Mouse (Mus musculus) CH12.LX (cell line): Measurements from ENCODE around the gene Gm7138. TPM values are rescaled to one million over a fixed set of nuclear protein-coding genes. Genes with fewer than 3 reads are reported as not detected.
"Not testable (repeated sequence)": the region's sequence is repeated elsewhere in the genome, so short reads cannot be mapped to it uniquely, and the experiment has no call there.

Experiments used
- DNase-seq: peaks from one replicate; pipeline ENCODE4 v3.0.0-alpha.2; 2013; ENCODE audit errors: extremely low read depth
- H3K27ac ChIP-seq: 2 replicates; pipeline ENCODE4 v1.5.1; 2012; ENCODE audit warnings: low read depth, mild to moderate bottlenecking, control low read depth, moderate library complexity; ENCODE audit not compliant: insufficient read depth
- H3K27me3 ChIP-seq: replicated peaks from 2 replicates; pipeline ENCODE3; 2012; ENCODE audit warnings: inconsistent platforms
- H3K36me3 ChIP-seq, 2 experiments: replicated peaks in 1 of 2; 2 replicates each; pipeline versions ENCODE3 to v1.6.1; 2012; ENCODE audit warnings: inconsistent platforms in 1 of 2, low read length in 1 of 2, mild to moderate bottlenecking in 1 of 2, mixed read lengths in 1 of 2, moderate library complexity in 1 of 2; ENCODE audit not compliant: control insufficient read depth in 1 of 2, insufficient read depth in 1 of 2
- H3K4me1 ChIP-seq, 2 experiments: 2 replicates each; pipeline ENCODE4 v1.6.1; 2012; ENCODE audit warnings: inconsistent platforms in 1 of 2, moderate library complexity in 1 of 2; ENCODE audit not compliant: insufficient read depth in 2 of 2, control insufficient read depth in 1 of 2
- H3K4me2 ChIP-seq: 2 replicates; pipeline ENCODE4 v1.6.1; 2012; ENCODE audit warnings: low read depth, mild to moderate bottlenecking, control low read depth; ENCODE audit not compliant: poor library complexity, insufficient read depth, severe bottlenecking
- H3K4me3 ChIP-seq, 3 experiments: fragments of 150-350 bp in 1 of 3; sonication (generic) in 1 of 3; replicated peaks in 1 of 3; 2 replicates each; pipeline versions ENCODE3 to v1.5.1; 2011 to 2012; ENCODE audit warnings: low read depth in 2 of 3, low read length in 2 of 3, mild to moderate bottlenecking in 2 of 3, moderate library complexity in 2 of 3, control low read depth in 1 of 3, improper control_type of control experiment in 1 of 3, inconsistent platforms in 1 of 3, mixed read lengths in 1 of 3; ENCODE audit not compliant: poor library complexity in 1 of 3
- H3K79me2 ChIP-seq: replicated peaks from 2 replicates; pipeline ENCODE4 v1.6.1; 2012; ENCODE audit warnings: mild to moderate bottlenecking, moderate library complexity; ENCODE audit not compliant: control insufficient read depth, poor library complexity, insufficient read depth, severe bottlenecking; ENCODE audit errors: extremely low read depth
- H3K9ac ChIP-seq: 2 replicates; pipeline ENCODE4 v1.6.1; 2012; ENCODE audit warnings: low read depth, mild to moderate bottlenecking, control low read depth, moderate library complexity; ENCODE audit not compliant: insufficient read depth
- H3K9me3 ChIP-seq: replicated peaks from 2 replicates; pipeline ENCODE3; 2012; ENCODE audit warnings: low read length, inconsistent platforms, mixed read lengths
- CHD1 ChIP-seq: IDR thresholded peaks from 2 replicates; pipeline ENCODE4 v1.6.1; 2012; ENCODE audit warnings: low read depth, low read length, improper control_type of control experiment, inconsistent platforms
- CTCF ChIP-seq, 2 experiments: IDR thresholded peaks in 1 of 2; conservative IDR thresholded peaks in 1 of 2; 2 replicates each; pipeline ENCODE4 v1.5.1; 2011 to 2012; ENCODE audit warnings: low read depth in 2 of 2, low read length in 2 of 2, improper control_type of control experiment in 1 of 2, inconsistent platforms in 1 of 2, mild to moderate bottlenecking in 1 of 2, moderate library complexity in 1 of 2
- ETS1 ChIP-seq: conservative IDR thresholded peaks from 2 replicates; pipeline ENCODE4 v1.6.1; 2012; ENCODE audit warnings: low read depth, mild to moderate bottlenecking, inconsistent platforms, low read length, improper control_type of control experiment, moderate library complexity
- IRF4 ChIP-seq: IDR thresholded peaks from 2 replicates; pipeline ENCODE4 v1.6.1; 2014; ENCODE audit warnings: low read depth, mild to moderate bottlenecking, inconsistent platforms, low read length, improper control_type of control experiment
- JUN ChIP-seq: IDR thresholded peaks from 2 replicates; pipeline ENCODE4 v1.6.1; 2011; ENCODE audit warnings: low read depth, mild to moderate bottlenecking, low read length, improper control_type of control experiment, moderate library complexity; ENCODE audit not compliant: insufficient read depth
- KAT2A ChIP-seq: IDR thresholded peaks from 2 replicates; pipeline ENCODE4 v1.6.1; 2012; ENCODE audit warnings: low read length, improper control_type of control experiment, inconsistent platforms; ENCODE audit not compliant: insufficient replicate concordance
- MAFK ChIP-seq: IDR thresholded peaks from 2 replicates; pipeline ENCODE4 v1.6.1; 2011; ENCODE audit warnings: low read length, improper control_type of control experiment; ENCODE audit not compliant: insufficient replicate concordance
- MEF2A ChIP-seq: IDR thresholded peaks from 2 replicates; pipeline ENCODE4 v1.6.1; 2014; ENCODE audit warnings: low read depth, mild to moderate bottlenecking, inconsistent platforms, low read length, improper control_type of control experiment, borderline replicate concordance
- MYC ChIP-seq: IDR thresholded peaks from 2 replicates; pipeline ENCODE4 v1.6.1; 2011; ENCODE audit warnings: low read depth, mild to moderate bottlenecking, improper control_type of control experiment, low read length
- NELFE ChIP-seq: IDR thresholded peaks from 2 replicates; pipeline ENCODE4 v1.6.1; 2011; ENCODE audit warnings: low read depth, low read length, improper control_type of control experiment
- PAX5 ChIP-seq: IDR thresholded peaks from 2 replicates; pipeline ENCODE4 v1.6.1; 2012; ENCODE audit warnings: low read length, inconsistent platforms, mixed read lengths
- POLR2A ChIP-seq: IDR thresholded peaks from 2 replicates; pipeline ENCODE4 v1.6.1; 2011; ENCODE audit warnings: low read depth, mild to moderate bottlenecking, improper control_type of control experiment, low read length
- RCOR1 ChIP-seq: conservative IDR thresholded peaks from 2 replicates; pipeline ENCODE4 v1.6.1; 2012; ENCODE audit warnings: low read depth, mild to moderate bottlenecking, inconsistent platforms, low read length, improper control_type of control experiment
- SIN3A ChIP-seq: IDR thresholded peaks from 2 replicates; pipeline ENCODE4 v1.6.1; 2012; ENCODE audit warnings: low read length, improper control_type of control experiment, inconsistent platforms
- TCF12 ChIP-seq: IDR thresholded peaks from 2 replicates; pipeline ENCODE4 v1.6.1; 2014; ENCODE audit warnings: low read depth, mild to moderate bottlenecking, inconsistent platforms, low read length, improper control_type of control experiment
- ZC3H11A ChIP-seq: IDR thresholded peaks from 2 replicates; pipeline ENCODE4 v1.6.1; 2012; ENCODE audit warnings: low read depth, mild to moderate bottlenecking, inconsistent platforms, low read length, improper control_type of control experiment
- ZMIZ1 ChIP-seq: IDR thresholded peaks from 2 replicates; pipeline ENCODE4 v1.6.1; 2012; ENCODE audit warnings: low read depth, mild to moderate bottlenecking, inconsistent platforms, low read length, improper control_type of control experiment
- dilution Hi-C: fragments of 300-500 bp; cut with MboI; formaldehyde crosslinking; loops from 2 replicates; pipeline ENCODE4 v1.14.3; 2020; ENCODE audit warnings: low sequenced_read_pairs; ENCODE audit not compliant: extremely low pct_unique_long_range_greater_than_20kb, extremely low pct_ligation_motif_present
- in situ Hi-C: fragments of 300-500 bp; cut with MboI; formaldehyde crosslinking; loops from 3 replicates; pipeline ENCODE4 v1.14.3; 2019; ENCODE audit warnings: low sequenced_read_pairs, low pct_ligation_motif_present, low pct_unique_long_range_greater_than_20kb, mixed read lengths
- polyA plus RNA-seq: library from polyadenylated mRNA; unstranded; fragments of >175 nt; gene quantifications from 2 replicates; pipeline ENCODE4 v1.2.1, GENCODE M21; 2012; ENCODE audit warnings: low read depth; ENCODE audit not compliant: insufficient read length
- total RNA-seq, 2 experiments: library from RNA; depleted of rRNA; stranded (reverse); fragments of 300-350 nt in 1 of 2; fragments of >200 nt in 1 of 2; gene quantifications; 2 replicates each; pipeline ENCODE4 v1.2.3; 2012 to 2014

Gene Gm7138
- total RNA-seq (2012; rRNA removed) (not detected in 2 replicates), total RNA-seq (2014; rRNA removed) (not detected in 2 replicates), polyA plus RNA-seq (not detected in 2 replicates)

- H3K9me3 ChIP-seq, H3K9ac ChIP-seq, H3K27ac ChIP-seq, H3K36me3 ChIP-seq, H3K4me1 ChIP-seq, H3K4me3 ChIP-seq, dilution Hi-C loops, H3K4me2 ChIP-seq, in situ Hi-C loops, H3K79me2 ChIP-seq, DNase-seq, H3K27me3 ChIP-seq: not testable (repeated sequence)
Measured at GRCm38 (mm10) chr10:77776844-77777243, at the start of gene Gm7138. Gene Gm7138, minus strand, starts transcription at chr10:77776944.

GRCm38 (mm10) chr10:77819203-77819602, 42.5 kb upstream of the Gm7138 start:
- Histone ChIP-seq H3K27me3 (peaks cover 67% of the 10 kb centered on the region), H3K4me1 (0 out of 4 replicates have a peak, but pooled peaks cover 0 to 3% of the 10 kb centered on the region in 2 experiments), H3K4me2 (no peak overlapping the region), H3K4me3 (no peak overlapping the region), H3K9me3 (peaks cover 2% of the 10 kb centered on the region), H3K79me2 (no peaks in the 10 kb centered on the region), H3K36me3 (no peaks in the 10 kb centered on the region), H3K9ac (no peak overlapping the region), H3K27ac (no peak overlapping the region)
- in situ Hi-C loops: no loop called here
- TF ChIP-seq MEF2A (no peak), ETS1 (no peak), MYC (no peak), MAFK (no peak), ZC3H11A (no peak), ZMIZ1 (no peak), RCOR1 (no peak), CTCF (conservative IDR thresholded peaks at IDR 0.05 in 1 of 2, IDR thresholded peaks at IDR 0.05 in 1 of 2; ENCODE audit: low read depth in 2 of 2, low read length in 2 of 2) (no peak), POLR2A (no peak), NELFE (no peak), TCF12 (no peak), SIN3A (no peak), PAX5 (no peak), KAT2A (no peak), JUN (no peak), CHD1 (no peak), IRF4 (no peak)
- no peak for DNase-seq
- dilution Hi-C loops: no loop called here
